In genomic region chr17:66404883-66405590, GRCm38 (mm10) we compare ENCODE assay signal across 8 mouse cellular contexts. TPM values are rescaled to one million over a fixed set of nuclear protein-coding genes. Genes with fewer than 3 reads are reported as not detected.
DNase-seq lines count a peak whose midpoint lies in the region; ATAC-seq lines count a peak whose summit lies in the region.

No protein-coding gene starts in this region.

- WGBS in heart, embryonic 15.5 days: 16% methylated on average over 10 of the region's 10 CpGs
- WGBS in limb, embryonic 10.5 days: 15% methylated on average over 10 of the region's 10 CpGs

- peak overlapping the region; percentile 55 for H3K27ac ChIP-seq in heart, embryonic 15.5 days
- peak overlapping the region; percentile 6 for H3K27ac ChIP-seq in limb, embryonic 10.5 days

- no peaks in the 10 kb centered on the region for H3K36me3 ChIP-seq in heart, embryonic 15.5 days
- peaks cover 8% of the 10 kb centered on the region for H3K36me3 ChIP-seq in limb, embryonic 10.5 days

- peak; percentile 50 for DNase-seq in cerebellum, adult 11 months
- DNase-seq in MN1 (ENCODE audit: low spot score): peak; percentile 40
- DNase-seq in embryo, embryonic 10 days (ENCODE audit: low spot score): peak; percentile 77
- DNase-seq in limb, embryonic 10.5 days (ENCODE audit: low spot score): peak; percentile 51
- peak; percentile 54 for DNase-seq in neural tube, embryonic 10.5 days (ENCODE audit: extremely low spot score, low spot score)

- H3K27me3 ChIP-seq in heart, embryonic 15.5 days: no peaks in the 10 kb centered on the region
- no peaks in the 10 kb centered on the region for H3K27me3 ChIP-seq in limb, embryonic 10.5 days (ENCODE audit: low read depth, poor library complexity, severe bottlenecking)

- peak overlapping the region; percentile 2; the same call in 1 of the 2 replicates for H3K4me3 ChIP-seq in heart, embryonic 15.5 days
- no peak overlapping the region for H3K4me3 ChIP-seq in limb, embryonic 10.5 days

- H3K9ac ChIP-seq in heart, embryonic 15.5 days: no peak overlapping the region

- no peaks in the 10 kb centered on the region for H3K9me3 ChIP-seq in heart, embryonic 15.5 days (replicated peaks)
- H3K9me3 ChIP-seq in limb, embryonic 10.5 days (replicated peaks): no peaks in the 10 kb centered on the region

- H3K4me2 ChIP-seq in heart, embryonic 15.5 days: peak overlapping the region; percentile 48

- peaks cover 26% of the 10 kb centered on the region for H3K4me1 ChIP-seq in heart, embryonic 15.5 days (replicated peaks)
- H3K4me1 ChIP-seq in limb, embryonic 10.5 days: peaks cover 56% of the 10 kb centered on the region

- no peak for ATAC-seq in cerebellum, adult (ENCODE audit: insufficient number of reproducible peaks, low FRiP score, low TSS enrichment)
- peak; percentile 45; the same call in 1 of the 2 replicates for ATAC-seq in heart, embryonic 15.5 days (replicated peaks; ENCODE audit: insufficient number of reproducible peaks, insufficient read depth, low FRiP score, low read depth)
- ATAC-seq in CD4-positive, CD25-positive, alpha-beta regulatory T cell, adult 4 months: no peak

RNA-seq across cellular contexts. Expression of gene Mtcl1, which starts 44.5 kb away (rescaled TPM):
- polyA plus RNA-seq in heart, embryonic 15.5 days (2015; fragmentation: Nextera tagmentation; extraction: Ambion mirVana): 0.83 and 2.7 TPM in 2 replicates
- 5.6 and 7.6 TPM in 2 replicates for polyA plus RNA-seq in limb, embryonic 10.5 days (2016; fragmentation: Nextera tagmentation; extraction: Ambion mirVana)
- under 1 TPM in 1 of 2 experiments, not detected in 1; 0.28 TPM for polyA plus RNA-seq in CD4-positive, CD25-positive, alpha-beta regulatory T cell, adult 4 months (2017; shearing (Covaris generic))
